Mouse (Mus musculus) cerebellum, adult (tissue): Measurements from ENCODE around the gene Pars2.

Experiments
- ATAC-seq: cut with Nextera tagmentation; 2 replicates; pipeline ENCODE4 v1.9.2; 2017; ENCODE audit warnings: mild to moderate bottlenecking, moderate library complexity, mixed read lengths; ENCODE audit not compliant: insufficient number of reproducible peaks, low FRiP score, low TSS enrichment

The Pars2 gene

DNA sequence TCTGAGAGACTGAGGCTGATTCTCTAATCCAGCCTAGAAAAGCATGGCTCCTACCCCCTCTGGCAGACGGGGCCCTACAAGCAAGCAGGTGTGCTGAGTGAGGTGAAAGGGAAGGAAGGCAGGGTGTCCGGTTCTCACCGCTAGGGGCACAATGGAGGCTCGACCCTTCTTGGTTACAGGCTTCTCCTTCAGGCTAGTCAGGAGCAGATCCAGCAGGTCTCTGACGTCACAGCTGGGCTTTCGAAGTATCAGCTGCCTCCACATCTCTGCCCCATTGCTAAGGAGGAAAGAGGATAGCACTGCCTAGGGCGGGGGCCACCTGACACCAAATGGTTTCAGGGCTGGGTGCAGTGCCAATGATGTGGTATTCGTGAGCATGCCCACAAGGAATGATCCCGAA lies 49.1 kb downstream of the Pars2 start:
- ATAC-seq: no peak

DNA sequence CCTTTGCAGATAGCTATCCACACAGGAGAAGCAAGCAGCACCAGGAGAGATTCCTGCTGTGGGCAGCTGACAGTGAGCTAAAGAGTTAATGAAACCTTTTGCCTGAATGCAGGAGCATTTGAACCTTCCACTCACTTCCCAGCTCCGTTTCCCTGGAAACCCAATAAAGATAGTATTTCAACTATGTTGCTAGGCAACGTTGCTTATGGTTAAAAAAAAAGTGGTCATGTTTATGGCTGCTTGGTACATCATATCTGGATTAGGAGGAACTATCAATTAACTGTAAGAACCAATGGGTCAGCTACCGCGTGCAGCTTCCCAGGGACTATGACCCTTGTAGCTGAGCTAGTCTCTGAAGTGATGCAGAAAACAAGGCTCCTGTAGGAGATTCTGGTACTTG lies 49.9 kb downstream of the Pars2 start:
- ATAC-seq: no peak

DNA sequence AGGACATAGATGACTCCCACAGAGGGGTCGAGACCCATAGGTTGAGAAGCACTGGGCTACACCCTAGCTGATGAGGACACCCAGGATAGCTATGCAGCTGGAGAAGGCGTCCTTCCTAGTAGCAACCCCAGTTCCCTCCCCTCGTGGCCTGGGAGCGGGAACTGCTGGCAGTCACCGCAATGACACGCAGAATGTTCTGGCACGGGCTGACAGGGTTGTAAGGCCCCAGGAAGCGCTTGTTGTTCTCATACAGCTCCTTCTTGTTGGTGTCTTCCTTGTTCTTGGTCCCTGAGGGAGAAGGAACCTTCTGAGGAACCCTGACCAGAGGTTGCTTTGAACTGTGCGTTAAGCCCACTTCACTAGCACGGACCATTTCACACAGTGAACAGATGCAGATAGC lies 53.1 kb downstream of the Pars2 start:
- no peak for ATAC-seq

DNA sequence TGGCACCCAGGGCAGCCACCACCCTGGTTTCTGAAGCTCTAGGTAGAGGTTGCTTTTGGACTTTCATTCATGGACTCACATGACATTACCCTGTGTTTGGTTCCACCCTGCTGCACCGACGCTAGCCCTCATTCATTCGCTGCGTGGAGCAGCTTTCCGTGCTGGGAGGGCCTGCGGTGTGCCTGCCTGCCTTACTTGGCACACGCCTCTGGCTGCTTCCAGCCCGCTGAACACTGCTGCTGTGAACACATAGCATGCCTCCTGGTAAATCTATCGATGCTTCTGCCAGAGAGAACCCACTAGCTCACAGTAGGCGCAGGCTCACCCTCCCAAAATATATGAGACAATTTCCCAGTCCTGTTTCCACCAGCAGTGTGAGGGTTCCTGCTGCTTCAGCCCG lies 53.5 kb downstream of the Pars2 start:
- ATAC-seq: no peak
